Mouse (Mus musculus) C2C12 (cell line): ENCODE results near the gene Siglece. TPM values are rescaled to one million over a fixed set of nuclear protein-coding genes. Genes with fewer than 3 reads are reported as not detected.

Experiments used
- H3K27me3 ChIP-seq: one replicate; pipeline ENCODE4 v1.6.1; 2011; ENCODE audit not compliant: control insufficient read depth, insufficient read depth, insufficient read length
- H3K36me3 ChIP-seq: one replicate; pipeline ENCODE4 v1.6.1; 2011; ENCODE audit not compliant: control insufficient read depth, insufficient read depth
- H3K4me3 ChIP-seq: one replicate; pipeline ENCODE4 v1.5.1; 2011; ENCODE audit warnings: mild to moderate bottlenecking, control low read depth; ENCODE audit not compliant: poor library complexity, insufficient read depth, severe bottlenecking
- H3K79me2 ChIP-seq: one replicate; pipeline ENCODE4 v1.6.1; 2011; ENCODE audit not compliant: control insufficient read depth, insufficient read depth
- H3K79me3 ChIP-seq: one replicate; pipeline ENCODE4 v1.6.1; 2011; ENCODE audit warnings: low read depth, control low read depth
- H3ac ChIP-seq: one replicate; pipeline ENCODE3; 2011; ENCODE audit warnings: low read depth; ENCODE audit not compliant: control insufficient read depth, insufficient read length
- CEBPB ChIP-seq: IDR thresholded peaks from one replicate; pipeline ENCODE4 v1.6.1; 2011; ENCODE audit warnings: low read depth, mild to moderate bottlenecking, control low read depth, moderate library complexity
- CTCF ChIP-seq: IDR thresholded peaks from one replicate; pipeline ENCODE4 v1.5.1; 2011; ENCODE audit not compliant: control insufficient read depth, insufficient read depth, insufficient read length
- FOSL1 ChIP-seq: IDR thresholded peaks from one replicate; pipeline ENCODE4 v1.8.0; 2011; ENCODE audit warnings: mild to moderate bottlenecking, low read length; ENCODE audit not compliant: poor library complexity, insufficient read depth, severe bottlenecking
- MAX ChIP-seq: IDR thresholded peaks from one replicate; pipeline ENCODE4 v1.6.1; 2011; ENCODE audit warnings: mild to moderate bottlenecking, control low read depth
- MYOD1 ChIP-seq: IDR thresholded peaks from one replicate; pipeline ENCODE4 v1.6.1; 2011; ENCODE audit warnings: low read depth; ENCODE audit not compliant: control insufficient read depth, insufficient read length
- MYOG ChIP-seq: IDR thresholded peaks from one replicate; pipeline ENCODE4 v1.6.1; 2011; ENCODE audit not compliant: control insufficient read depth, insufficient read length; ENCODE audit errors: extremely low read depth
- USF1 ChIP-seq: IDR thresholded peaks from one replicate; pipeline ENCODE4 v1.6.1; 2011; ENCODE audit warnings: low read depth, mild to moderate bottlenecking, control low read depth, moderate library complexity
- polyA plus RNA-seq: library from polyadenylated mRNA; unstranded; fragments of >200 nt; fragmentation: generic; extraction: Trizol; gene quantifications from one replicate; pipeline ENCODE4 v1.2.1, GENCODE M21; 2012; ENCODE audit warnings: missing spikeins

The Siglece gene
- polyA plus RNA-seq, 1 experiment, result not detected

GRCm38 (mm10) chr7:43636194-43636593 is 23.8 kb downstream of the Siglece start:
- no peak for TF ChIP-seq MAX
- no peaks in the 10 kb centered on the region for H3K79me3 ChIP-seq
- no peaks in the 10 kb centered on the region for H3K27me3 ChIP-seq
- no peaks in the 10 kb centered on the region for H3K36me3 ChIP-seq
- no peak overlapping the region for H3ac ChIP-seq
- H3K4me3 ChIP-seq, result no peak overlapping the region
- H3K79me2 ChIP-seq, result no peaks in the 10 kb centered on the region

GRCm38 (mm10) chr7:43634500-43634899 is 25.5 kb downstream of the Siglece start, which contains the start of gene Ceacam18:
Gene Ceacam18 (plus strand): TSS chr7:43634707.
- TF ChIP-seq CEBPB (no peak), FOSL1 (no peak), CTCF (no peak), MAX (no peak)
- no peak within 1 kb of the TSS for H3ac ChIP-seq
- H3K79me3 ChIP-seq, result no peaks in the 10 kb centered on the region
- H3K36me3 ChIP-seq, result no peaks in the 10 kb centered on the region
- H3K79me2 ChIP-seq, result no peaks in the 10 kb centered on the region
- H3K4me3 ChIP-seq, result no peak within 1 kb of the TSS
- no peaks in the 10 kb centered on the region for H3K27me3 ChIP-seq

DNA sequence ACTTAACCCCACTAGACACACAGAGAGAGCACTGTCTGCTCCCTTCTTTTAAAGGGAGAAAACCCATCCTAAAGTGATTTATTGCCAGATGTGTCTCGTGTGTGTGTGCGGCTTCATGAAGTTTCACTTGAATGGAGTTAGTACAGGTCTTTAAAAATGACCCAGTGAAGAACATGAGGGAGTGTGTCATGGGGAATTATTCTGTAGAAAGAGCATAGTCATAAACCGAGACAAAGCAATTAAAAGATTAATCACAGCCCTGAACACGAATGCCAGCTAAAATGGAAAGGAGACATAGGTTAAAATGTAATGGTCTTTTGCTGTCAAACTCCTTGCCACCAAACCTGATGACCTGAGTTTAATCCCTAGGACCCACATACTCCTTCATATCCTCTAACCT is 26.0 kb downstream of the Siglece start:
- Histone ChIP-seq H3K36me3 (no peaks in the 10 kb centered on the region), H3ac (no peak overlapping the region), H3K79me2 (no peaks in the 10 kb centered on the region)

DNA sequence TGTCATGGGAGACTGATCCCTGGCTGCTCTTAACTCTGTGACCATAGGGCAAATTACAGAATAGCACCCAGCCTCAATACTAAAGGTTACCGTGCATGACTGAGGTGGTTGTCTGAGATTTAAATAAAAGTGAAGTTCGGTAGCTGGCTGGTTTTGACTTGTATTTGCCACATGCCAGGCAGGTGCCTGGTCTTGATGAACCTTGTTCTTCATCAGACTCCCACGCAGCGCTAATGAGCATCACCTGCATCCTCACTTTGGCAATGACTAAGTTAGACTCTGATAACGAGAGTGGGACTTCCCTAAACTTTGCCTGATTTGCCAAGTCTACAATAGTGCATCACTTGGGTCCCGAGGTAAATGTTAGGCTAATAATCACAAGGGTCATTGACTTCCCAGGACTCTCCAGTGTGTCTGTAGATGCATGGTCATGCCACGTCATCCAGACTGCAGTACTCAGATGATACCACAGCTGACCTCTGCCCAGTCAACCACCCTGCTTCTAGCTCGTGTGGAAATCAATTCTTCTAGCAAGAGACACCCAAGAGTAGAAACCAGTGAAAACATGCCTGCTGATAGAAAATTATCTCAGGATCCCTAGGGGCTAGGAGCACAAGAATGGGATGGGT is 34.1 kb downstream of the Siglece start:
- Histone ChIP-seq H3K79me2 (no peaks in the 10 kb centered on the region), H3K36me3 (no peaks in the 10 kb centered on the region), H3ac (no peak overlapping the region), H3K27me3 (peaks cover 3% of the 10 kb centered on the region), H3K79me3 (no peaks in the 10 kb centered on the region), H3K4me3 (no peak overlapping the region)
- no peak for TF ChIP-seq MYOG
- TF ChIP-seq CTCF, result no peak
- TF ChIP-seq MYOD1, result no peak
- TF ChIP-seq FOSL1, result no peak
- TF ChIP-seq CEBPB, result no peak
- TF ChIP-seq USF1, result no peak
- TF ChIP-seq MAX, result no peak

More for the DNA sequence above, 26.0 kb downstream of the Siglece start:
- no peaks in the 10 kb centered on the region for H3K27me3 ChIP-seq
- H3K4me3 ChIP-seq, result no peak overlapping the region
- TF ChIP-seq MYOG, result no peak
- TF ChIP-seq MYOD1, result no peak
- TF ChIP-seq MAX, result no peak
- no peak for TF ChIP-seq CTCF
- TF ChIP-seq CEBPB, result no peak
- no peak for TF ChIP-seq FOSL1
- TF ChIP-seq USF1, result no peak
- H3K79me3 ChIP-seq, result no peaks in the 10 kb centered on the region

DNA sequence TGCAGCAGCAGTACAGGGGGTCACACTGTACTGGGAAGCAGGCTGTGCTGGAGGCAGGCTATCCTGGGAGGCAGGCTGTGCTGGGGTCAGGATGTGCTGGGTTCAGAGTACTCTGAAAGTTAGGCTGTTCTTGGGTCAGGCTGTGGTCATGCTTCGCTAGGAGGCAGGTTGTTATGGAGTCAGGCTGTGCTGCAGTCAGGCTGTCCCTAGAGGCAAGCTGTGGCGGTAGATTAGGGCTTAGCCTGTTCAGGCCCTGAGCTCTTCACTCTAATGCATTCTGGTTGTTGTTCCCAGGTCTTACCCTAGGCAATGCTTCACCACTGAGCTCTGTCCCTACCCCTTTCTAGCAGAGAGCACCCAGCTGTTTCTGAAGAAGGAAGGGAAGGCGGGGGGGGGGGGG is 34.9 kb downstream of the Siglece start:
- H3ac ChIP-seq, result no peak overlapping the region
- H3K79me3 ChIP-seq, result no peaks in the 10 kb centered on the region
- no peaks in the 10 kb centered on the region for H3K36me3 ChIP-seq
- H3K27me3 ChIP-seq, result peaks cover 3% of the 10 kb centered on the region
- H3K79me2 ChIP-seq, result no peaks in the 10 kb centered on the region
- no peak overlapping the region for H3K4me3 ChIP-seq
- TF ChIP-seq CEBPB, result no peak
- no peak for TF ChIP-seq FOSL1
- no peak for TF ChIP-seq USF1
- no peak for TF ChIP-seq MAX
- no peak for TF ChIP-seq MYOD1
- TF ChIP-seq CTCF, result no peak
- TF ChIP-seq MYOG, result no peak

- no peaks in the 10 kb centered on the region for H3K79me2 ChIP-seq
- TF ChIP-seq MAX, result no peak
- TF ChIP-seq MYOD1, result peak; percentile 15
Measured at GRCm38 (mm10) chr7:43623819-43624218, 36.1 kb downstream of the Siglece start.

DNA sequence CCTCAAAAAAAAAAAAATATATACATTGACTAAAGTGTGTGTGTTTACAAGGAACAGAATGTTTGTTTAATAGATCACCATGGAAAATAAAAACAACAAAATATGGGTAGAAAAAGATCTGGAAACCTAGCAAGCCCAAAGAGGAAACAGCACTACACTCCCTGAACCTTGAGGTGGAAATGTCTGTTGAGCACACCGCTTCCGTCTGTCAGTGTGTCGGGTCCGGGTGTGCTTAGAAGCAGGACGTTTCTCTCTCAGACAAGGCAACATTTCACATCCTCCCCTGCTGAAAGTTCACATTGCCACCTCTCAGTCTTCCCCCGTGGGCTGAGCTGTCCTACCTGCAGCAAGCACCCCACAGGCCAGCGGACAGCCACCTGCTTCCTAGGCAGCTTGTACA is 37.0 kb downstream of the Siglece start:
- no peaks in the 10 kb centered on the region for H3K79me2 ChIP-seq
- TF ChIP-seq USF1, result no peak
- TF ChIP-seq CEBPB, result no peak
- TF ChIP-seq FOSL1, result no peak
- no peak for TF ChIP-seq MYOG
- no peak for TF ChIP-seq CTCF
- no peak for TF ChIP-seq MYOD1
- no peak for TF ChIP-seq MAX
- H3K36me3 ChIP-seq, result no peaks in the 10 kb centered on the region
- H3K27me3 ChIP-seq, result peaks cover 3% of the 10 kb centered on the region
- H3K79me3 ChIP-seq, result no peaks in the 10 kb centered on the region
- H3K4me3 ChIP-seq, result no peak overlapping the region
- H3ac ChIP-seq, result no peak overlapping the region

More at GRCm38 (mm10) chr7:43623819-43624218, 36.1 kb downstream of the Siglece start:
- H3K27me3 ChIP-seq, result peaks cover 3% of the 10 kb centered on the region
- no peaks in the 10 kb centered on the region for H3K36me3 ChIP-seq
- H3K79me3 ChIP-seq, result no peaks in the 10 kb centered on the region
- H3ac ChIP-seq, result no peak overlapping the region
- H3K4me3 ChIP-seq, result no peak overlapping the region
